Mouse (Mus musculus) embryonic fibroblast, embryonic 13.5 days (primary cell): Measurements from ENCODE around the gene Pelp1.

ENCODE experiments used
- CTCF ChIP-seq: IDR thresholded peaks from 2 replicates; pipeline ENCODE4 v1.5.1; 2011; ENCODE audit warnings: mild to moderate bottlenecking, control low read depth, low read length, moderate library complexity, borderline replicate concordance; ENCODE audit not compliant: insufficient read depth
- POLR2A ChIP-seq: IDR thresholded peaks from 2 replicates; pipeline ENCODE4 v1.6.1; 2011; ENCODE audit warnings: low read depth, mild to moderate bottlenecking, control low read depth, low read length, moderate library complexity

- no peak for TF ChIP-seq POLR2A
- no peak for TF ChIP-seq CTCF
Measured at GRCm38 (mm10) chr11:70351868-70352267, 58.0 kb downstream of the Pelp1 start, which contains the start of gene Alox15.
